Mouse (Mus musculus): Measurements from ENCODE around the gene Gm10392. TPM values are rescaled to one million over a fixed set of nuclear protein-coding genes. Genes with fewer than 3 reads are reported as not detected.

Gene Gm10392
- polyA plus RNA-seq, 1 experiment = not detected

GRCm38 (mm10) chr11:77501392-77501791, 17.6 kb downstream of the Gm10392 start:
- Histone ChIP-seq H3K27me3 (ENCODE audit: control insufficient read depth, insufficient read depth, low read length) (no peaks in the 10 kb centered on the region), H3K4me3 (ENCODE audit: control insufficient read depth, low read depth, low read length) (peak overlapping the region; percentile 31), H3K36me3 (ENCODE audit: control insufficient read depth, insufficient read depth, low read length) (peaks cover 2% of the 10 kb centered on the region), H3K4me1 (ENCODE audit: control insufficient read depth, insufficient read depth, low read length) (peaks cover 20% of the 10 kb centered on the region), H3K27ac (ENCODE audit: control insufficient read depth, insufficient read depth, low read depth, low read length) (peak overlapping the region; percentile 39)
- no peak for TF ChIP-seq POLR2A (IDR thresholded peaks at IDR 0.05; ENCODE audit: control insufficient read depth, low read depth, low read length)
- peak; percentile 75 for TF ChIP-seq CTCF (IDR thresholded peaks at IDR 0.05; ENCODE audit: control insufficient read depth, insufficient read depth, insufficient replicate concordance, low read depth, low read length)

GRCm38 (mm10) chr11:77500361-77501325, 18.4 kb downstream of the Gm10392 start:
- Histone ChIP-seq H3K27me3 (ENCODE audit: control insufficient read depth, insufficient read depth, low read length) (no peaks in the 10 kb centered on the region), H3K4me1 (ENCODE audit: control insufficient read depth, insufficient read depth, low read length) (peaks cover 21% of the 10 kb centered on the region), H3K36me3 (ENCODE audit: control insufficient read depth, insufficient read depth, low read length) (peaks cover 2% of the 10 kb centered on the region), H3K27ac (ENCODE audit: control insufficient read depth, insufficient read depth, low read depth, low read length) (peak overlapping the region; percentile 84), H3K4me3 (ENCODE audit: control insufficient read depth, low read depth, low read length) (peak overlapping the region; percentile 31)
- no peak for TF ChIP-seq CTCF (IDR thresholded peaks at IDR 0.05; ENCODE audit: control insufficient read depth, insufficient read depth, insufficient replicate concordance, low read depth, low read length)

GRCm38 (mm10) chr11:77499354-77499753, 19.6 kb downstream of the Gm10392 start:
- H3K4me1 ChIP-seq (ENCODE audit: control insufficient read depth, insufficient read depth, low read length) = peaks cover 29% of the 10 kb centered on the region
- no peaks in the 10 kb centered on the region for H3K27me3 ChIP-seq (ENCODE audit: control insufficient read depth, insufficient read depth, low read length)
- no peak for TF ChIP-seq POLR2A (IDR thresholded peaks at IDR 0.05; ENCODE audit: control insufficient read depth, low read depth, low read length)
- TF ChIP-seq CTCF (IDR thresholded peaks at IDR 0.05; ENCODE audit: control insufficient read depth, insufficient read depth, insufficient replicate concordance, low read depth, low read length) = no peak
- no peak overlapping the region for H3K27ac ChIP-seq (ENCODE audit: control insufficient read depth, insufficient read depth, low read depth, low read length)
- H3K36me3 ChIP-seq (ENCODE audit: control insufficient read depth, insufficient read depth, low read length) = no peaks in the 10 kb centered on the region; the same call in none of the 2 replicates
- no peak overlapping the region for H3K4me3 ChIP-seq (ENCODE audit: control insufficient read depth, low read depth, low read length)

- H3K27me3 ChIP-seq (ENCODE audit: control insufficient read depth, insufficient read depth, low read length) = no peaks in the 10 kb centered on the region
- no peak overlapping the region; the same call in 1 of the 2 replicates for H3K4me3 ChIP-seq (ENCODE audit: control insufficient read depth, low read depth, low read length)
- TF ChIP-seq CTCF (IDR thresholded peaks at IDR 0.05; ENCODE audit: control insufficient read depth, insufficient read depth, insufficient replicate concordance, low read depth, low read length) (no peak), POLR2A (IDR thresholded peaks at IDR 0.05; ENCODE audit: control insufficient read depth, low read depth, low read length) (0 out of 2 replicates have a peak, but pooled peaks have one; percentile 7)
Observed at GRCm38 (mm10) chr11:77498261-77499139, 20.5 kb downstream of the Gm10392 start.

GRCm38 (mm10) chr11:77497851-77498250, 21.1 kb downstream of the Gm10392 start:
- Histone ChIP-seq H3K27me3 (ENCODE audit: control insufficient read depth, insufficient read depth, low read length) (no peaks in the 10 kb centered on the region), H3K27ac (ENCODE audit: control insufficient read depth, insufficient read depth, low read depth, low read length) (peak overlapping the region; percentile 50), H3K36me3 (ENCODE audit: control insufficient read depth, insufficient read depth, low read length) (peaks cover 1% of the 10 kb centered on the region), H3K4me3 (ENCODE audit: control insufficient read depth, low read depth, low read length) (no peak overlapping the region), H3K4me1 (ENCODE audit: control insufficient read depth, insufficient read depth, low read length) (peaks cover 34% of the 10 kb centered on the region)
- TF ChIP-seq CTCF (IDR thresholded peaks at IDR 0.05; ENCODE audit: control insufficient read depth, insufficient read depth, insufficient replicate concordance, low read depth, low read length) = no peak
- no peak; the same call in 1 of the 2 replicates for TF ChIP-seq POLR2A (IDR thresholded peaks at IDR 0.05; ENCODE audit: control insufficient read depth, low read depth, low read length)

More at GRCm38 (mm10) chr11:77498261-77499139, 20.5 kb downstream of the Gm10392 start:
- Histone ChIP-seq H3K27ac (ENCODE audit: control insufficient read depth, insufficient read depth, low read depth, low read length) (peak overlapping the region; percentile 50), H3K36me3 (ENCODE audit: control insufficient read depth, insufficient read depth, low read length) (peaks cover 1% of the 10 kb centered on the region), H3K4me1 (ENCODE audit: control insufficient read depth, insufficient read depth, low read length) (peaks cover 33% of the 10 kb centered on the region)

GRCm38 (mm10) chr11:77497341-77497756, 21.6 kb downstream of the Gm10392 start:
- Histone ChIP-seq H3K4me3 (ENCODE audit: control insufficient read depth, low read depth, low read length) (no peak overlapping the region), H3K27ac (ENCODE audit: control insufficient read depth, insufficient read depth, low read depth, low read length) (peak overlapping the region; percentile 71), H3K4me1 (ENCODE audit: control insufficient read depth, insufficient read depth, low read length) (peaks cover 38% of the 10 kb centered on the region), H3K27me3 (ENCODE audit: control insufficient read depth, insufficient read depth, low read length) (no peaks in the 10 kb centered on the region), H3K36me3 (ENCODE audit: control insufficient read depth, insufficient read depth, low read length) (peaks cover 1% of the 10 kb centered on the region)
- no peak for TF ChIP-seq POLR2A (IDR thresholded peaks at IDR 0.05; ENCODE audit: control insufficient read depth, low read depth, low read length)
- TF ChIP-seq CTCF (IDR thresholded peaks at IDR 0.05; ENCODE audit: control insufficient read depth, insufficient read depth, insufficient replicate concordance, low read depth, low read length) = no peak
